Mouse (Mus musculus) sigmoid colon, adult 10 weeks (tissue): ENCODE results near the gene Thoc7. TPM values are rescaled to one million over a fixed set of nuclear protein-coding genes. Genes with fewer than 3 reads are reported as not detected.

Source experiments
- polyA plus RNA-seq: library from polyadenylated mRNA; stranded (reverse); fragments of 350-450 nt; fragmentation: Illumina TruSeq; extraction: RNeasy Lipid Tissue Mini Kit (QIAGEN cat#74804); gene quantifications from one replicate; pipeline ENCODE4 v1.2.3, GENCODE M21; 2014; ENCODE audit warnings: low read depth, low replicate concordance

Gene Thoc7
- polyA plus RNA-seq = 601 TPM

GRCm38 (mm10) chr14:13961401-13962112 lies at the start of gene Thoc7, which contains the start of gene Atxn7:
TSS of gene Thoc7 (minus strand) at chr14:13961852.
TSS of gene Atxn7 (plus strand) at chr14:13961440.

GRCm38 (mm10) chr14:13914387-13915082 lies 47.1 kb downstream of the Thoc7 start, which contains the start of gene Gm281:
TSS of gene Gm281 (minus strand) at chr14:13914478.

Other genes with a start within 250 kb of the Thoc7 start
- 0.13 TPM for gene Gm281, start 47.4 kb downstream of the Thoc7 start, polyA plus RNA-seq
- gene Atxn7, start 412 bp downstream of the Thoc7 start, polyA plus RNA-seq = 40.3 TPM
- 121 TPM for gene Psmd6, start 159.1 kb upstream of the Thoc7 start, polyA plus RNA-seq
- gene Olfr720, start 225.0 kb upstream of the Thoc7 start, polyA plus RNA-seq = not detected